Mouse (Mus musculus) embryonic facial prominence, embryonic 14.5 days (tissue): ENCODE data around the gene Riox1. TPM values are rescaled to one million over a fixed set of nuclear protein-coding genes. Genes with fewer than 3 reads are reported as not detected.

Experiments
- ATAC-seq: fragments of 200-750 bp; cut with Nextera tagmentation; 2 replicates; pipeline ENCODE4 v1.8.0; 2017; ENCODE audit warnings: low read depth, moderate number of reproducible peaks, moderate TSS enrichment
- DNase-seq: peaks from one replicate; pipeline ENCODE4 v3.0.0-alpha.2; 2015; ENCODE audit warnings: low spot score
- H3K27ac ChIP-seq: fragments of 300-500 bp; sonication (generic); replicated peaks from 2 replicates; pipeline ENCODE4 v1.5.1; 2014; ENCODE audit warnings: low read depth, mild to moderate bottlenecking, low read length, moderate library complexity
- H3K27me3 ChIP-seq: fragments of 300-500 bp; sonication (generic); replicated peaks from 2 replicates; pipeline ENCODE4 v1.6.1; 2014; ENCODE audit warnings: low read length; ENCODE audit not compliant: control insufficient read depth, insufficient read depth
- H3K36me3 ChIP-seq: fragments of 300-500 bp; sonication (generic); 2 replicates; pipeline ENCODE4 v1.6.1; 2014; ENCODE audit warnings: low read length, mixed read lengths; ENCODE audit not compliant: control insufficient read depth, insufficient read depth
- H3K4me1 ChIP-seq: fragments of 300-500 bp; sonication (generic); 2 replicates; pipeline ENCODE4 v1.6.1; 2014; ENCODE audit warnings: antibody characterized with exemption, low read length; ENCODE audit not compliant: control insufficient read depth, insufficient read depth
- H3K4me2 ChIP-seq: fragments of 300-500 bp; sonication (generic); 2 replicates; pipeline ENCODE4 v1.6.1; 2014; ENCODE audit warnings: low read depth, mild to moderate bottlenecking, low read length, moderate library complexity, mixed read lengths
- H3K4me3 ChIP-seq: fragments of 300-500 bp; sonication (generic); 2 replicates; pipeline ENCODE4 v1.5.1; 2014; ENCODE audit warnings: low read depth, mild to moderate bottlenecking, low read length
- H3K9ac ChIP-seq: fragments of 300-500 bp; sonication (generic); 2 replicates; pipeline ENCODE4 v1.6.1; 2014; ENCODE audit warnings: low read depth, mild to moderate bottlenecking, low read length, moderate library complexity, mixed read lengths
- H3K9me3 ChIP-seq: fragments of 300-500 bp; sonication (generic); 2 replicates; pipeline ENCODE4 v1.6.1; 2016; ENCODE audit warnings: low read length; ENCODE audit not compliant: control insufficient read depth
- WGBS: fragments of 180-500 bp; shearing (Covaris S2); extraction: QIAGEN DNeasy Blood & Tissue Kit; methylation state at CpG from one replicate; pipeline ENCODE4 v1.1.7; 2014; 5-methylcytosine and 5-hydroxymethylcytosine counted together
- polyA plus RNA-seq: library from polyadenylated mRNA; unstranded; fragments of >200 nt; fragmentation: Nextera tagmentation; extraction: Ambion mirVana; gene quantifications from 2 replicates; pipeline ENCODE4 v1.2.1, GENCODE M21; 2014

The Riox1 gene
- polyA plus RNA-seq, 1 experiment from 2014 or later = 11.8 TPM

- Histone ChIP-seq H3K27me3 (no peaks in the 10 kb centered on the region), H3K36me3 (peaks cover 24% of the 10 kb centered on the region), H3K4me3 (peak overlapping the region; percentile 78), H3K4me1 (peaks cover 13% of the 10 kb centered on the region), H3K9ac (peak overlapping the region; percentile 82), H3K4me2 (peak overlapping the region; percentile 94), H3K9me3 (no peaks in the 10 kb centered on the region), H3K27ac (peak overlapping the region; percentile 80; the same call in 1 of the 2 replicates)
- DNase-seq (no peak), ATAC-seq (no peak)
- 62% methylated on average over 32 of the region's 32 CpGs for WGBS
Measured at GRCm38 (mm10) chr12:83951711-83952575, 1.5 kb downstream of the Riox1 start.

GRCm38 (mm10) chr12:83958278-83958677 is 7.9 kb downstream of the Riox1 start:
- WGBS = 87% methylated on average over 9 of the region's 9 CpGs

GRCm38 (mm10) chr12:83965235-83965634 is 14.8 kb downstream of the Riox1 start:
- no peak for DNase-seq
- Histone ChIP-seq H3K27ac (no peak overlapping the region), H3K4me1 (no peaks in the 10 kb centered on the region), H3K4me2 (no peak overlapping the region), H3K36me3 (no peaks in the 10 kb centered on the region), H3K27me3 (no peaks in the 10 kb centered on the region), H3K9me3 (no peaks in the 10 kb centered on the region), H3K9ac (no peak overlapping the region), H3K4me3 (no peak overlapping the region)
- no peak for ATAC-seq
- 76% methylated on average over 6 of the region's 7 CpGs for WGBS

More at GRCm38 (mm10) chr12:83958278-83958677, 7.9 kb downstream of the Riox1 start:
- H3K9me3 ChIP-seq = no peaks in the 10 kb centered on the region
- no peak for ATAC-seq
- DNase-seq = no peak
- peaks cover 9% of the 10 kb centered on the region for H3K36me3 ChIP-seq
- H3K27ac ChIP-seq = no peak overlapping the region
- no peaks in the 10 kb centered on the region for H3K27me3 ChIP-seq
- no peak overlapping the region for H3K4me2 ChIP-seq
- H3K9ac ChIP-seq = no peak overlapping the region
- no peaks in the 10 kb centered on the region; the same call in 1 of the 2 replicates for H3K4me1 ChIP-seq
- H3K4me3 ChIP-seq = no peak overlapping the region

GRCm38 (mm10) chr12:83972117-83972516 is 21.7 kb downstream of the Riox1 start:
- no peak overlapping the region for H3K9ac ChIP-seq
- DNase-seq (peak; percentile 56), ATAC-seq (no peak)
- no peak overlapping the region for H3K27ac ChIP-seq
- H3K4me2 ChIP-seq = no peak overlapping the region
- no peak overlapping the region for H3K4me3 ChIP-seq
- 78% methylated on average over 2 of the region's 2 CpGs for WGBS
- H3K36me3 ChIP-seq = no peaks in the 10 kb centered on the region
- no peaks in the 10 kb centered on the region for H3K4me1 ChIP-seq
- no peaks in the 10 kb centered on the region for H3K27me3 ChIP-seq
- H3K9me3 ChIP-seq = 0 out of 2 replicates have a peak, but pooled peaks cover 5% of the 10 kb centered on the region

GRCm38 (mm10) chr12:83978862-83979261 is 28.5 kb downstream of the Riox1 start:
- Histone ChIP-seq H3K9ac (no peak overlapping the region), H3K27me3 (no peaks in the 10 kb centered on the region), H3K4me3 (no peak overlapping the region), H3K27ac (no peak overlapping the region), H3K9me3 (0 out of 2 replicates have a peak, but pooled peaks cover 5% of the 10 kb centered on the region), H3K4me1 (no peaks in the 10 kb centered on the region), H3K4me2 (no peak overlapping the region), H3K36me3 (no peaks in the 10 kb centered on the region)
- ATAC-seq (no peak), DNase-seq (no peak)
- 88% methylated on average over 6 of the region's 6 CpGs for WGBS

- Histone ChIP-seq H3K27ac (no peak overlapping the region), H3K4me3 (no peak overlapping the region), H3K9ac (no peak overlapping the region), H3K9me3 (no peaks in the 10 kb centered on the region), H3K27me3 (no peaks in the 10 kb centered on the region), H3K36me3 (no peaks in the 10 kb centered on the region), H3K4me1 (no peaks in the 10 kb centered on the region), H3K4me2 (no peak overlapping the region)
- ATAC-seq = no peak
- 85% methylated on average over 4 of the region's 4 CpGs for WGBS
- DNase-seq = no peak
Measured at GRCm38 (mm10) chr12:83981615-83982014, 31.2 kb downstream of the Riox1 start.

GRCm38 (mm10) chr12:83984752-83985151 is 34.3 kb downstream of the Riox1 start, which contains the start of gene Heatr4:
Gene Heatr4 (minus strand): TSS chr12:83984852.
- 67% methylated on average over 4 of the region's 4 CpGs for WGBS
- Histone ChIP-seq H3K4me2 (no peak within 1 kb of the TSS), H3K4me3 (no peak within 1 kb of the TSS), H3K4me1 (0 out of 2 replicates have a peak, but pooled peaks cover 4% of the 10 kb centered on the region), H3K9ac (no peak within 1 kb of the TSS), H3K36me3 (no peaks in the 10 kb centered on the region), H3K27ac (no peak within 1 kb of the TSS), H3K9me3 (no peaks in the 10 kb centered on the region), H3K27me3 (no peaks in the 10 kb centered on the region)
- ATAC-seq (no peak), DNase-seq (no peak)

GRCm38 (mm10) chr12:83987242-83987582 is 36.8 kb downstream of the Riox1 start:
- Histone ChIP-seq H3K9ac (peak overlapping the region; percentile 83), H3K4me1 (0 out of 2 replicates have a peak, but pooled peaks cover 4% of the 10 kb centered on the region), H3K27ac (peak overlapping the region; percentile 96), H3K9me3 (no peaks in the 10 kb centered on the region), H3K27me3 (no peaks in the 10 kb centered on the region), H3K4me2 (peak overlapping the region; percentile 63), H3K36me3 (no peaks in the 10 kb centered on the region), H3K4me3 (peak overlapping the region; percentile 64)
- 0 out of 2 replicates have a peak, but pooled peaks have one; percentile 9 for ATAC-seq
- WGBS = 23% methylated on average over 8 of the region's 8 CpGs
- no peak for DNase-seq
